Mouse (Mus musculus) forebrain, postnatal 0 days (tissue): ENCODE results near the gene Mcf2l. TPM values are rescaled to one million over a fixed set of nuclear protein-coding genes. Genes with fewer than 3 reads are reported as not detected.

Source experiments
- ATAC-seq: fragments of 200-750 bp; cut with Nextera tagmentation; 2 replicates; pipeline ENCODE4 v1.8.0; 2017; ENCODE audit warnings: mild to moderate bottlenecking, moderate library complexity
- DNase-seq: peaks from one replicate; pipeline ENCODE4 v3.0.0-alpha.2; 2015
- H3K27ac ChIP-seq: fragments of 300-500 bp; sonication (generic); 2 replicates; pipeline ENCODE4 v1.5.1; 2014; ENCODE audit warnings: low read depth, mild to moderate bottlenecking, antibody characterized with exemption, low read length, moderate library complexity, mixed read lengths
- H3K27me3 ChIP-seq: fragments of 300-500 bp; sonication (generic); 2 replicates; pipeline ENCODE4 v1.6.1; 2014; ENCODE audit warnings: mild to moderate bottlenecking, low read length, mixed read lengths; ENCODE audit not compliant: insufficient read depth
- H3K36me3 ChIP-seq: fragments of 300-500 bp; sonication (generic); 2 replicates; pipeline ENCODE4 v1.6.1; 2014; ENCODE audit warnings: mild to moderate bottlenecking, moderate library complexity; ENCODE audit not compliant: insufficient read depth
- H3K4me1 ChIP-seq: fragments of 300-500 bp; sonication (generic); 2 replicates; pipeline ENCODE4 v1.6.1; 2014; ENCODE audit warnings: antibody characterized with exemption; ENCODE audit not compliant: insufficient read depth
- H3K4me2 ChIP-seq: fragments of 300-500 bp; sonication (generic); 2 replicates; pipeline ENCODE4 v1.6.1; 2014; ENCODE audit warnings: low read depth, mild to moderate bottlenecking, moderate library complexity
- H3K4me3 ChIP-seq: fragments of 300-500 bp; sonication (generic); 2 replicates; pipeline ENCODE4 v1.5.1; 2014; ENCODE audit warnings: low read depth, low read length, mixed read lengths
- H3K9ac ChIP-seq: fragments of 300-500 bp; sonication (generic); 2 replicates; pipeline ENCODE4 v1.6.1; 2014; ENCODE audit warnings: mild to moderate bottlenecking
- H3K9me3 ChIP-seq: fragments of 300-500 bp; sonication (generic); 2 replicates; pipeline ENCODE4 v1.6.1; 2016; ENCODE audit warnings: low read length
- CTCF ChIP-seq: sonication (generic); IDR thresholded peaks from 2 replicates; pipeline ENCODE4 v1.5.1; 2016; ENCODE audit warnings: antibody characterized with exemption, control low read depth, low read depth
- WGBS: fragments of 180-500 bp; shearing (Covaris S2); extraction: QIAGEN DNeasy Blood & Tissue Kit; methylation state at CpG from one replicate; pipeline ENCODE4 v1.1.7; 2014; 5-methylcytosine and 5-hydroxymethylcytosine counted together
- polyA plus RNA-seq: library from polyadenylated mRNA; unstranded; fragments of >200 nt; fragmentation: Nextera tagmentation; extraction: Ambion mirVana; gene quantifications from 2 replicates; pipeline ENCODE4 v1.2.1, GENCODE M21; 2015
- total RNA-seq: library from RNA; depleted of rRNA; stranded (reverse); fragments of >200 nt; gene quantifications from 2 replicates; pipeline ENCODE4 v1.2.3, GENCODE M21; 2014

Gene Mcf2l
- total and polyA plus RNA-seq, 2 experiments from 2014 or later, result 118 to 371 TPM

DNA sequence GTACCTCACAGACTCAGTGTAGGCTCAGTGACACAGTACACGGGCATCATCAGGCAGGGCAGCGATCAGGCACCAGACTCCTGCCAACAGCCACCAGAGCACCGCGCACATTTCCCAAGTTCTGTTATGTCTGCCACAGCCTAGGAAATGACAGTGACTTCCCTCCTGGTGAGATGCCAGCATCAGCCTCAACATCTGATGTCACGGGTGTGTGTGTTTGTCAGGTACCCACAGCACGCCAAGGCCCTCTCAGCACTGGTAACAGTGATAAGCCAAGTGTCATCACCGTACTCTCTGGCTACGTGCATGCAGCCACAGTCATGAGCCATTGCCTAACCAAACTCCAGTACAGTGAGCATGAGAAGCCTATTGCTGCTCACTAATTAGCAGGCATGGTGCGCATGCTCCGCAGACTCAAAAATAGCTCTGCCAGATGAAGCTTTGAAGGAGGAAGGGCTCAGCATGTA, 162.8 kb downstream of the Mcf2l start:
- H3K36me3 ChIP-seq, result no peaks in the 10 kb centered on the region
- H3K9ac ChIP-seq, result no peak overlapping the region
- H3K4me2 ChIP-seq, result no peak overlapping the region
- DNase-seq (peak; percentile 77), ATAC-seq (peak; percentile 88)
- no peak for TF ChIP-seq CTCF
- H3K27ac ChIP-seq, result peak overlapping the region; percentile 59
- whole genome bisulfite sequencing, result 65% methylated on average over 10 of the region's 10 CpGs
- H3K27me3 ChIP-seq, result no peaks in the 10 kb centered on the region
- no peak overlapping the region for H3K4me3 ChIP-seq
- no peaks in the 10 kb centered on the region for H3K9me3 ChIP-seq
- 0 out of 2 replicates have a peak, but pooled peaks cover 4% of the 10 kb centered on the region for H3K4me1 ChIP-seq

DNA sequence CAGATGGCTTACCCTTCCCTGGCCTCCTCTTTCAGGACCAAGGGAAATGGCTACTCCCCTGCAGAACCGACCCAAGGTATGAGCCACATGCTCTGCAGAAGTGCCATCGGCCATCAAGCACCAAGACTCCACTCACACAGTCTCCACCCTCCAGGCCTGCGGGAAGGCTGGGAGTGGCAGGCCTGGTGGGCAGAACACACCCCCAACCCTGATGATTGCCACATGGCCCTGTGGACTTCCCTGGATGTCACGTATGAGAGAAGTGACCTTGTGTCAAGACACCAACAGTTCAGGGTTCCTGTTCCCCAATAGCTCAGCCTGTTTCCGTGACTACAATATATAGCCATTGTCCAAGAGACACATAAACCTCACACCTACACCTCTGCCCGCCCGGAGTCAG, 163.4 kb downstream of the Mcf2l start, which contains the start of gene F10:
TSS of gene F10 (plus strand) at position 294 of the 400 bp plus-strand sequence.
- no peaks in the 10 kb centered on the region for H3K27me3 ChIP-seq
- 78% methylated on average over 7 of the region's 7 CpGs for WGBS
- no peak within 1 kb of the TSS for H3K9ac ChIP-seq
- ATAC-seq, result peak; percentile 9; the same call in 1 of the 2 replicates
- H3K27ac ChIP-seq, result peak within 1 kb of the TSS; percentile 59
- no peak within 1 kb of the TSS for H3K4me2 ChIP-seq
- TF ChIP-seq CTCF, result no peak
- no peak for DNase-seq
- H3K36me3 ChIP-seq, result no peaks in the 10 kb centered on the region
- H3K4me1 ChIP-seq, result 0 out of 2 replicates have a peak, but pooled peaks cover 4% of the 10 kb centered on the region
- no peaks in the 10 kb centered on the region for H3K9me3 ChIP-seq
- H3K4me3 ChIP-seq, result no peak within 1 kb of the TSS

DNA sequence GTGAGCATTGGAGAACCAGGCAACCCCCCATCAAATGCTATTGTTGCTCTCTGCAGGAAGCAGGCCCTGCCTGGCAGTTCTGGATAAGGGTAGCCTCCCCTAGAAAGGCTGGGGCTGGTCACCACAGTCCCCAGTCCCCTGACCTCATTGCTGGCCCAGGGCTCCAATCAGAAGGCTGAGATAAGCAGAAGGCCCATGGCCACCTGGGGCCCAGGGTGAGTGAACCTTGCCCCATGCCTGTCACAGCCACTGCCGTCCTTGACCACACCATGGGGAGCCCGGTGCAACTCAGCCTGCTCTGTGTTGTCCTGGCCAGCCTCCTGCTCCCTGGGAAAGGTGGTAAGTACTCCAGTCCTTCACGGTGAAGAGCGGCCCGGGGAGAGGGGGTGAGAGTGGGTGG, 164.0 kb downstream of the Mcf2l start:
- H3K4me3 ChIP-seq, result no peak overlapping the region
- H3K4me1 ChIP-seq, result 0 out of 2 replicates have a peak, but pooled peaks cover 4% of the 10 kb centered on the region
- ATAC-seq, result no peak
- H3K27me3 ChIP-seq, result no peaks in the 10 kb centered on the region
- H3K27ac ChIP-seq, result no peak overlapping the region
- H3K9ac ChIP-seq, result no peak overlapping the region
- no peaks in the 10 kb centered on the region for H3K9me3 ChIP-seq
- H3K36me3 ChIP-seq, result no peaks in the 10 kb centered on the region
- WGBS, result 53% methylated on average over 5 of the region's 5 CpGs
- H3K4me2 ChIP-seq, result no peak overlapping the region
- DNase-seq, result no peak
- no peak for TF ChIP-seq CTCF

DNA sequence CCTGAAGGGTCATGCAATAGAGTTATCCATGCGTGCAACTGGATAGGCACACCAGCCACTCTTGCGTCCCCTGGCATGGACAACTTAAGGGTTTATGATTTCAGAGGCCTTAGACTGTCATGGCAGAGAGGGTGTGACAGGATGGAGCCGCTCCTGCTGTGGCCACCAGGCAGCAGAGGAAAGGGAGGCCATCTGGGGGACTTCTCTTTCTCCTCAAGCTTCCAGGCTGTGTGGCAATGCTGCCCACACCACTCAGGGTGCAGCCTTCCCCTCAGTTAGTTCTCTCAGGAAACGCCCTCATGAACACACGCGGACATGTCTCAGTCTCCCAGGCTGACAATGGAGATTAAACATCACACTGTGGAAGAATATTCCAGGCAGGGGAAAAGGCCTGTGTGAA, 165.4 kb downstream of the Mcf2l start:
- Histone ChIP-seq H3K9me3 (no peaks in the 10 kb centered on the region), H3K36me3 (no peaks in the 10 kb centered on the region), H3K4me3 (no peak overlapping the region), H3K27me3 (no peaks in the 10 kb centered on the region), H3K4me1 (0 out of 2 replicates have a peak, but pooled peaks cover 4% of the 10 kb centered on the region), H3K27ac (no peak overlapping the region), H3K4me2 (no peak overlapping the region), H3K9ac (no peak overlapping the region)
- ATAC-seq, result no peak
- DNase-seq, result no peak
- no peak for TF ChIP-seq CTCF
- WGBS, result 84% methylated on average over 6 of the region's 6 CpGs

DNA sequence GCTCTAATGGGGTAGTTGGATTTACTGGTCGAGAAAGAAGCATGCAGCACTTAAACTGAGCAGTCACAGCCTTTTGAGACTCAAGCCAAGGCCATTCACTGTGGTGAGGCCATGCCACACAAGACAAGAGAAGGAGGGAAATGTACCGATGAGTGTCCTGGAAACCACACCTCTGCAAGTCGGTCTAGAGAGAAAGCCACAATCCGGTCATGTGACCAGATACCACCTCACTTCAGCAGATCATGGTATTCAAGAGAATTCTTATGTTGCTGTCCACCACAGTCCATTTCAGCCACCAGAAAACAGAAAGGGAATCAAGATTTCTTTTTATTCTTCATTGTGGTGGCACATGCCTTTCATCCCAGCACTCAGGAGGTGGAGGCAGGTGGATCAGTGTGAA, 167.9 kb downstream of the Mcf2l start:
- H3K4me1 ChIP-seq, result 0 out of 2 replicates have a peak, but pooled peaks cover 4% of the 10 kb centered on the region
- H3K27ac ChIP-seq, result no peak overlapping the region
- no peaks in the 10 kb centered on the region for H3K9me3 ChIP-seq
- no peak for DNase-seq
- H3K4me3 ChIP-seq, result no peak overlapping the region
- H3K9ac ChIP-seq, result no peak overlapping the region
- no peak overlapping the region for H3K4me2 ChIP-seq
- no peaks in the 10 kb centered on the region for H3K36me3 ChIP-seq
- TF ChIP-seq CTCF, result no peak
- ATAC-seq, result no peak
- 81% methylated on average over 4 of the region's 4 CpGs for WGBS
- no peaks in the 10 kb centered on the region for H3K27me3 ChIP-seq

DNA sequence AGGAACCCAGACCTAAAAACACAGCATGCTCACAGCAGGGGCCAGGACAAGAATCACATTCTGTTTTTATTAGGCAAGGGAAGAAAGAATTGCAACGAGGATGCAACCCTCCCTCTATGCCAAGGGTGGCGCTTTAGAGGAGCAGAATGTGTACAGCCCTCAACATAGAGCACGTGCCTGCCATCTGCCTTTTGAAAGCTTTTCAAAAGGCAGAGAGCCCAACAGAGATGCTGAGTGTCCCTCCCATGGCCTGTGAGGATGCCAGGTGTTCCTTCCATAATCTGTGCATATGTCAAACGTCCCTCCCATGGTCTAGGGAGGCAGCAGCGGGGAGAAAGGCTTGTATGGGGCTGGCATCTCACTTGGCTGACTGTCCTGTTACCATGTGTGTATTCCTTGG, 174.0 kb downstream of the Mcf2l start:
- ATAC-seq, result peak; percentile 76
- DNase-seq, result peak; percentile 11
- H3K9ac ChIP-seq, result no peak overlapping the region
- H3K27ac ChIP-seq, result no peak overlapping the region
- no peak overlapping the region for H3K4me2 ChIP-seq
- no peaks in the 10 kb centered on the region for H3K9me3 ChIP-seq
- no peaks in the 10 kb centered on the region for H3K27me3 ChIP-seq
- WGBS, result 37% methylated on average over 5 of the region's 5 CpGs
- no peak overlapping the region for H3K4me3 ChIP-seq
- no peaks in the 10 kb centered on the region for H3K36me3 ChIP-seq
- no peaks in the 10 kb centered on the region for H3K4me1 ChIP-seq
- TF ChIP-seq CTCF, result 0 out of 2 replicates have a peak, but pooled peaks have one; percentile 20

DNA sequence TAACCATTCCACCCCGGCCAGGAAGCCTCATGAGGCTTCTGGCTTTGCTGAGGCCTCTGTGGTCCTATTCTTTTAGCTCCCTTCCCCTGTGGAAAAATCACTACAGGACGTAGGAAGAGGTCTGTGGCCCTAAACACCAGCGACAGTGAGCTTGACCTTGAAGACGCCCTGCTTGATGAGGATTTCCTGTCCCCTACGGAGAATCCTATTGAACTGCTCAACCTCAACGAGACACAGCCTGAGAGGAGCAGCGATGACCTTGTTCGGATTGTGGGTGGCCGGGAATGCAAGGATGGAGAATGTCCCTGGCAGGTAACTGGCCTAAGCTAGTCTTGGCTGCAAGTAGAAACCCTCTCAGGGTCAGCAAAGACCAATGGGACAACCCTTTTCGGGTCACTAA, 176.9 kb downstream of the Mcf2l start:
- ATAC-seq (no peak), DNase-seq (no peak)
- no peak overlapping the region for H3K4me2 ChIP-seq

More for the DNA sequence above, 176.9 kb downstream of the Mcf2l start:
- no peak overlapping the region for H3K4me3 ChIP-seq
- no peaks in the 10 kb centered on the region for H3K9me3 ChIP-seq
- H3K9ac ChIP-seq, result no peak overlapping the region
- no peaks in the 10 kb centered on the region for H3K27me3 ChIP-seq
- WGBS, result 85% methylated on average over 10 of the region's 10 CpGs
- no peaks in the 10 kb centered on the region for H3K36me3 ChIP-seq
- no peak for TF ChIP-seq CTCF
- H3K4me1 ChIP-seq, result no peaks in the 10 kb centered on the region
- H3K27ac ChIP-seq, result no peak overlapping the region
